Mouse (Mus musculus): Measurements from ENCODE around the gene Gm20479. TPM values are rescaled to one million over a fixed set of nuclear protein-coding genes. Genes with fewer than 3 reads are reported as not detected.

The Gm20479 gene
- polyA plus RNA-seq, 1 experiment from 2014 or later: 0.52 TPM

DNA sequence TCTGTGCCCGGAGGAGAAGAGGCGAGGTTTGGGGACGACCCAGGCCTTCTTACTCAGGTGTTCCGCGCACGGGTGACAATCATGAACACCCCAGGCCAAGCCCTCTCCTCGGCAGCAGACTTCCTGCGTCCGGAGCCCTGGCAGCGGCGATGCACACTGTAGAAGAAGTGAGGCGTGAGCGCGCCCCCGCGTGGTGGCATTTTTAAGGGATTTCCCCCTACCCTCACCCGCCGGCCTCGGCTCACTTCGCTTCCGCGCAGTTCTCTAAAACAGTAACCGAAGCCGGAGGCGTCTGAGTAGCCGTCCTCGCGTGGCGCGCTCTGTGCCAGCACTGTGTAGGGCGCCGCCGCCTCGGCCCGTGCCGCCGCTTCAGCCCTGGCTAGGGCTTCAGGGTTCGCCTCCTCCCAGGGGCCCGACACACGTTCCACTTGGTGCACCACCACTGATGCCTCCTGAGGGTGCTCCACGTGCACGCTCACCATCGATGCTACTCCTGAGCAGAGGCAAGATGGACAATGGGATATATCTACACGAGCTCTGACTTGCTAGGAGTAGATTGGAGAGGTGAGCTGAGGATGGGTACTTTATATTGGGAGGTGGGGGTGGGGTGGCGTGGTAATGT, 27.8 kb downstream of the Gm20479 start:
- Histone ChIP-seq H3K27ac (replicated peaks; ENCODE audit: low read depth, low read length) (no peak overlapping the region), H3K36me3 (ENCODE audit: control insufficient read depth, insufficient read depth, low read length) (no peaks in the 10 kb centered on the region), H3K4me1 (ENCODE audit: control insufficient read depth, insufficient read depth, low read length) (peaks cover 20% of the 10 kb centered on the region), H3K9me3 (ENCODE audit: control insufficient read depth, low read length) (peaks cover 4% of the 10 kb centered on the region; the same call in 1 of the 2 replicates), H3K4me2 (ENCODE audit: low read depth, severe bottlenecking) (peak overlapping the region; percentile 37), H3K4me3 (ENCODE audit: low read depth, low read length) (peak overlapping the region; percentile 17; the same call in 1 of the 2 replicates), H3K27me3 (ENCODE audit: control insufficient read depth, insufficient read depth, low read length) (peaks cover 87% of the 10 kb centered on the region), H3K9ac (ENCODE audit: low read length) (no peak overlapping the region)
- WGBS: 3% methylated on average over 45 of the region's 45 CpGs
- peak; percentile 92 for DNase-seq (ENCODE audit: low spot score)
- 0 out of 2 replicates have a peak, but pooled peaks have one; percentile 6 for ATAC-seq (ENCODE audit: insufficient number of reproducible peaks, low FRiP score, low TSS enrichment, low read depth)

DNA sequence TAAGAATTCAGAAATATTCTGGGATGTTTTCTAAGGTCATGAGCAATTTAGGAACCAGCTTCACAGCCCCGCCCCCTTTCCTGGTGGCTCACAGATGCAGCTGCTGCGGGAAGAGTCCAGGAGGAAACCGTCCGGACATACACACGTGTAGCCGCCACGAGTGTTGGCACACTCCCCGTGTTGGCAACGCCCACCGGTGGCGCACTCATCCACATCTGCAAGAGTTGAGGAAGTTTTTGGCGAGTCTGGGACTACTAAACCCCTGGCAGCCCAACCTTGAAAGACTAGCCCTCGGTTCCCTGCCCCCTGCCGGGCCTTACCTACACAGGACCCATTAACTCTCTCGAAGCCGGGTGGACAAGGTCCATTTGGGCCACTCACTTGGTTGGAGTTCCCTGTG, 28.6 kb downstream of the Gm20479 start:
- DNase-seq (ENCODE audit: low spot score): no peak
- WGBS: 28% methylated on average over 16 of the region's 16 CpGs

DNA sequence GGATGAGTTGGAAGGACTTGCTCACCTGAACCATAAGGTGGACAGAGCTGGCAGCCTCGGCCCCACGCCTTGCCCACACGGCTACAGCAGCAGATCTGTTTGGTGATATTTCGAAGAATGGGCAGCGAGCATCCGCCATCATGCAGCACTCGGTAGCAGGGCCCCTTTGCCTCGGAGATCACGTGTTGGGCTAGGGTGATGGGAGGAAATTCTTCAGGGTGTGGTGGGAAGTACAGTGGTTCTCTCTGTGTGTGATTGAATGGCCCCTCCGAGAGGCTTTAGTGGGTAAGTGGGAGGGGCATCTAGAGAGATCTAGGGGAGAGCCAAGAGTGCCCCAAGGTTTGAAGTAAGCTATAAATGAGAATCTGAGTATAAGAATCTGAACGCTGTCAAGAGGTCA, 29.1 kb downstream of the Gm20479 start:
- no peak for DNase-seq (ENCODE audit: low spot score)
- Histone ChIP-seq H3K9ac (ENCODE audit: low read length) (no peak overlapping the region), H3K4me2 (ENCODE audit: low read depth, severe bottlenecking) (no peak overlapping the region), H3K27ac (replicated peaks; ENCODE audit: low read depth, low read length) (no peak overlapping the region), H3K36me3 (ENCODE audit: control insufficient read depth, insufficient read depth, low read length) (no peaks in the 10 kb centered on the region), H3K27me3 (ENCODE audit: control insufficient read depth, insufficient read depth, low read length) (peaks cover 74% of the 10 kb centered on the region), H3K4me1 (ENCODE audit: control insufficient read depth, insufficient read depth, low read length) (peaks cover 8% of the 10 kb centered on the region), H3K9me3 (ENCODE audit: control insufficient read depth, low read length) (peaks cover 4% of the 10 kb centered on the region; the same call in 1 of the 2 replicates), H3K4me3 (ENCODE audit: low read depth, low read length) (no peak overlapping the region)
- WGBS: 85% methylated on average over 11 of the region's 11 CpGs
- no peak for ATAC-seq (ENCODE audit: insufficient number of reproducible peaks, low FRiP score, low TSS enrichment, low read depth)

More for the DNA sequence above, 28.6 kb downstream of the Gm20479 start:
- Histone ChIP-seq H3K4me2 (ENCODE audit: low read depth, severe bottlenecking) (no peak overlapping the region), H3K9ac (ENCODE audit: low read length) (no peak overlapping the region), H3K4me3 (ENCODE audit: low read depth, low read length) (no peak overlapping the region), H3K9me3 (ENCODE audit: control insufficient read depth, low read length) (peaks cover 4% of the 10 kb centered on the region; the same call in 1 of the 2 replicates), H3K36me3 (ENCODE audit: control insufficient read depth, insufficient read depth, low read length) (no peaks in the 10 kb centered on the region), H3K27ac (replicated peaks; ENCODE audit: low read depth, low read length) (no peak overlapping the region), H3K4me1 (ENCODE audit: control insufficient read depth, insufficient read depth, low read length) (peaks cover 13% of the 10 kb centered on the region), H3K27me3 (ENCODE audit: control insufficient read depth, insufficient read depth, low read length) (peaks cover 79% of the 10 kb centered on the region)
- no peak for ATAC-seq (ENCODE audit: insufficient number of reproducible peaks, low FRiP score, low TSS enrichment, low read depth)

DNA sequence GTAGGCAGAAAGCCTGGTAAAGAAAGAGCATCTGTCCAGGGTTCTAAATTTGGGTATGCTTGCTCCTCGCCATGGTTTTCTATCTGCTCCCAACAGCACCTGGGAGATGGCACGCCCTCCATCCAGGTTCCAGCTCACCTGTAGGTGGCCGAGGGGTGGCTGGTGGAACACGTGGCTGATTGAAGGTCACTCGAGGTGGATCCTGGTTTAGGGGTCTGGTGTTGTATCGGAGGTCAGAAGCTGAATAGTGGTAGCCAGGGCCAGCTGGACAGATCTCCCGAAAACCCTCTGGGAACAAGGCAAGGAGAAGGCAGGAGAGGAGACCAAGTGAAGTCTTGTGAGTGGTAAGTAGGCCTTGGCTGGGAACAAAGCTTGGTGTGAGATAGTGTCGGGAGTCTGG, 29.7 kb downstream of the Gm20479 start:
- Histone ChIP-seq H3K27ac (replicated peaks; ENCODE audit: low read depth, low read length) (no peak overlapping the region), H3K4me1 (ENCODE audit: control insufficient read depth, insufficient read depth, low read length) (0 out of 2 replicates have a peak, but pooled peaks cover 7% of the 10 kb centered on the region), H3K4me3 (ENCODE audit: low read depth, low read length) (no peak overlapping the region), H3K9ac (ENCODE audit: low read length) (no peak overlapping the region), H3K9me3 (ENCODE audit: control insufficient read depth, low read length) (peaks cover 4% of the 10 kb centered on the region; the same call in 1 of the 2 replicates), H3K27me3 (ENCODE audit: control insufficient read depth, insufficient read depth, low read length) (peaks cover 70% of the 10 kb centered on the region), H3K36me3 (ENCODE audit: control insufficient read depth, insufficient read depth, low read length) (no peaks in the 10 kb centered on the region), H3K4me2 (ENCODE audit: low read depth, severe bottlenecking) (no peak overlapping the region)
- no peak for ATAC-seq (ENCODE audit: insufficient number of reproducible peaks, low FRiP score, low TSS enrichment, low read depth)
- no peak for DNase-seq (ENCODE audit: low spot score)
- 89% methylated on average over 8 of the region's 8 CpGs for WGBS

DNA sequence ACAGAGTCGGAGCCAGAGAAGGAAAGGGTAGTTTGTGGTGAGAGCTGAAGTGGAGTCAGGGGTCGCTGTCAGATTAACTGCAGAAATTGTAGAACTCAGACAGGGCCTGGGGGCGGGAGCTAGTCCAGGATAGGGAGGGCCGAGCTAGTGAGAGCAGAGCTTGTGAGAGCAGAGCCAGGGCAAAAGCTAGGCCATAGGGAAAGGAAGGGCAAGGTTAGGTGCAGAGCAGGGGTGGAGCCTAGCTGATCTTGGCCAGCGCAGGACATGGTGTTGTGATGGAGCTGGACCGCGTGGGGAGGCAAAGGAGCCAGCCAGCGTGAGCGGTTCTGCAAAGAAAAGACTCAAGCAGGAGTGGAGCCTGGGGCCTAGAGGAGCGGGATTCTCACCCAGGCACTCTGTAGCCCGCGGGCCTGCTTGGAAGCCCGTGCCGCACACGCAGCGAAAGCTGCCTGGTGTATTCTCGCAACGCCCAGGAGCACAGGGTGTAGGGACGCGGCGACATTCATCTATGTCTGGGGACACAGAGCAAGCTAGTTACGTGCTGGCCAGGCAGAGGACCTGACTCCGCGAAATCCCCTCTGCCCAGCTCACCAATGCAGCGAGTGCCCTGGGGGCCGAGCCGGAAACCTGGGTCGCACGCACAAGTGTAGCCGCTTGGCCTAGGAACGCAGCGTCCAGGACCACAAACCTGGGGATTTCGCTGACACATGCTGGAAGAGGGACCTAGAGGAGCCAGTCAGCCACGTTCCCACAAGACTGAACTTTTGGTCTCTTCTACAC, 30.9 kb downstream of the Gm20479 start:
- Histone ChIP-seq H3K27ac (replicated peaks; ENCODE audit: low read depth, low read length) (no peak overlapping the region), H3K27me3 (ENCODE audit: control insufficient read depth, insufficient read depth, low read length) (peaks cover 60% of the 10 kb centered on the region), H3K36me3 (ENCODE audit: control insufficient read depth, insufficient read depth, low read length) (no peaks in the 10 kb centered on the region), H3K4me3 (ENCODE audit: low read depth, low read length) (peak overlapping the region; percentile 14; the same call in 1 of the 2 replicates), H3K9ac (ENCODE audit: low read length) (no peak overlapping the region), H3K4me1 (ENCODE audit: control insufficient read depth, insufficient read depth, low read length) (0 out of 2 replicates have a peak, but pooled peaks cover 3% of the 10 kb centered on the region), H3K9me3 (ENCODE audit: control insufficient read depth, low read length) (peaks cover 4% of the 10 kb centered on the region; the same call in 1 of the 2 replicates), H3K4me2 (ENCODE audit: low read depth, severe bottlenecking) (peak overlapping the region; percentile 31; the same call in 1 of the 2 replicates)
- 26% methylated on average over 34 of the region's 34 CpGs for WGBS
- ATAC-seq (ENCODE audit: insufficient number of reproducible peaks, low FRiP score, low TSS enrichment, low read depth) (no peak), DNase-seq (ENCODE audit: low spot score) (peak; percentile 40)

DNA sequence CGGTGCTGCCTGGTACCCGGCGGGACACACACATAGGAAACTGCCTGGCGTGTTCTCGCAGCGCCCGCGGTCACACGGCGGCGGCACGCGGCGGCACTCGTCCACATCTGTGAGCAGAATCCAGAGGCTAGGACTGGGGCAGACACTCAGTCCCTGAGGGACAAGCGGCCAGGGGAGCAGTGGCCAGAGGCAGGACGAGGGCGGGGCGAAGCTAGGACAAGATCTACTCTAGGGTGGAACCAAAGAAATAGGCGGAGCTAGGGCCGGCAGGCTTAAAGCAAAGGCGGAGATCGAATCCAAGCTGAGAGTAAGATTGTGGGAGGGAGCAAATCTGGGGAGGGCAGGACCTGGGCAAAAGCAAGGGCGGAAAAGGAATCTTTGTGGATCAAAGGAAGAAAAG, 31.5 kb downstream of the Gm20479 start:
- peaks cover 4% of the 10 kb centered on the region; the same call in 1 of the 2 replicates for H3K9me3 ChIP-seq (ENCODE audit: control insufficient read depth, low read length)
- H3K9ac ChIP-seq (ENCODE audit: low read length): peak overlapping the region; percentile 4; the same call in 1 of the 2 replicates
- H3K4me1 ChIP-seq (ENCODE audit: control insufficient read depth, insufficient read depth, low read length): no peaks in the 10 kb centered on the region
- H3K4me3 ChIP-seq (ENCODE audit: low read depth, low read length): peak overlapping the region; percentile 14
- peaks cover 55% of the 10 kb centered on the region for H3K27me3 ChIP-seq (ENCODE audit: control insufficient read depth, insufficient read depth, low read length)
- no peak overlapping the region for H3K27ac ChIP-seq (replicated peaks; ENCODE audit: low read depth, low read length)
- WGBS: under 1% methylated on average over 24 of the region's 24 CpGs
- ATAC-seq (ENCODE audit: insufficient number of reproducible peaks, low FRiP score, low TSS enrichment, low read depth): peak; percentile 28; the same call in 1 of the 2 replicates
- H3K36me3 ChIP-seq (ENCODE audit: control insufficient read depth, insufficient read depth, low read length): no peaks in the 10 kb centered on the region
- DNase-seq (ENCODE audit: low spot score): peak; percentile 69
- H3K4me2 ChIP-seq (ENCODE audit: low read depth, severe bottlenecking): peak overlapping the region; percentile 31; the same call in 1 of the 2 replicates

DNA sequence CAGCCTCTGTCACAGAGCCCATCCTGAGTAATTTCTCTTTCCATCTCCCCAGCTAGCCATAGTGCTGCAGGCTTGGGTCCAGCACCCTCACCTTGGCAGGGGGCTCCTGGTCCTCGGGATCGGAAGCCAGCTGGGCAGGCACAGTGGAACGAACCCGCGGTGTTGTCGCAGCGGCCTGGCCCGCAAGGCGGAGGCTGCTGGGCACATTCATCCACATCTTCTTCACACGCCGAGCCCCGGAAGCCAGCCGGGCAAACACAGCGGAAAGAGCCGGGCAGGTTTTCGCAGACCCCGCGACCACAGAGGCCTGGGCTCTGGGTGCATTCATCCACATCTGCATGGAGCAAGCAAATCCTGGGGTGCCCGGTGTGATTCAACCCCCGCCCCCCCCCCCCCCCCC, 32.3 kb downstream of the Gm20479 start:
- Histone ChIP-seq H3K36me3 (ENCODE audit: control insufficient read depth, insufficient read depth, low read length) (no peaks in the 10 kb centered on the region), H3K27ac (replicated peaks; ENCODE audit: low read depth, low read length) (no peak overlapping the region), H3K4me2 (ENCODE audit: low read depth, severe bottlenecking) (no peak overlapping the region), H3K9me3 (ENCODE audit: control insufficient read depth, low read length) (no peaks in the 10 kb centered on the region), H3K27me3 (ENCODE audit: control insufficient read depth, insufficient read depth, low read length) (peaks cover 47% of the 10 kb centered on the region), H3K4me3 (ENCODE audit: low read depth, low read length) (no peak overlapping the region), H3K9ac (ENCODE audit: low read length) (no peak overlapping the region), H3K4me1 (ENCODE audit: control insufficient read depth, insufficient read depth, low read length) (no peaks in the 10 kb centered on the region)
- whole genome bisulfite sequencing: 46% methylated on average over 18 of the region's 20 CpGs
- ATAC-seq (ENCODE audit: insufficient number of reproducible peaks, low FRiP score, low TSS enrichment, low read depth): no peak
- DNase-seq (ENCODE audit: low spot score): no peak

DNA sequence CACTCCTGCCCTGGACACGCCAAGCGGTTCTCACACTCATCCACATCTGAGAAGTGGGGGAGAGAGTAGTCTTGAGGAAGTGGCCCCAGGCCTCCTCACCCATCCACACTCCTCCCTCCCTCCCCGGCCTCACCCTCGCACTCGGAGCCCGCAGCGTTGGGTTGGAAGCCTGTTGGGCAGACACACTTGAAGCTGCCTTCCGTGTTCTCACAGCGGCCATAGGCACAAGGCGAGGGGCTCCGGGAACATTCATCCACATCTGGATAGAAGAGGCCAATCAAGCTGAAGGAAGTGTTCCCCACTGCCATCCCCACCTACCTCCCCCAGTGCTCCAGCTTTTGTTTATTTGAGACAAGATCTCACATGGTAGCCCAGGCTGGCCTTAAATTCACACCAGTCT, 33.1 kb downstream of the Gm20479 start:
- Histone ChIP-seq H3K9me3 (ENCODE audit: control insufficient read depth, low read length) (no peaks in the 10 kb centered on the region), H3K4me2 (ENCODE audit: low read depth, severe bottlenecking) (no peak overlapping the region), H3K27ac (replicated peaks; ENCODE audit: low read depth, low read length) (no peak overlapping the region), H3K36me3 (ENCODE audit: control insufficient read depth, insufficient read depth, low read length) (no peaks in the 10 kb centered on the region), H3K9ac (ENCODE audit: low read length) (no peak overlapping the region), H3K4me1 (ENCODE audit: control insufficient read depth, insufficient read depth, low read length) (no peaks in the 10 kb centered on the region), H3K4me3 (ENCODE audit: low read depth, low read length) (no peak overlapping the region), H3K27me3 (ENCODE audit: control insufficient read depth, insufficient read depth, low read length) (peaks cover 39% of the 10 kb centered on the region)
- DNase-seq (ENCODE audit: low spot score): no peak
- 95% methylated on average over 11 of the region's 11 CpGs for WGBS
- ATAC-seq (ENCODE audit: insufficient number of reproducible peaks, low FRiP score, low TSS enrichment, low read depth): no peak

Data from limb, embryonic 11.5 days (tissue).